Mouse (Mus musculus) urinary bladder, postnatal 36 days (tissue): ENCODE measurements at regions not wholly inside any gene's neighbourhood (a gene's known extent, or its start where the extent isn't known, plus 50 kb on each side); places are given as distances from the start of the nearest gene placed in this dataset.
A peak's percentile ranks its signal among the peaks of the same experiment; 100 is the strongest.

Source experiments
- DNase-seq, 2 experiments: peaks; one replicate each; pipeline ENCODE4 v3.0.0; 2022; ENCODE audit warnings: low spot score in 2 of 2, mixed read lengths in 1 of 2

DNA sequence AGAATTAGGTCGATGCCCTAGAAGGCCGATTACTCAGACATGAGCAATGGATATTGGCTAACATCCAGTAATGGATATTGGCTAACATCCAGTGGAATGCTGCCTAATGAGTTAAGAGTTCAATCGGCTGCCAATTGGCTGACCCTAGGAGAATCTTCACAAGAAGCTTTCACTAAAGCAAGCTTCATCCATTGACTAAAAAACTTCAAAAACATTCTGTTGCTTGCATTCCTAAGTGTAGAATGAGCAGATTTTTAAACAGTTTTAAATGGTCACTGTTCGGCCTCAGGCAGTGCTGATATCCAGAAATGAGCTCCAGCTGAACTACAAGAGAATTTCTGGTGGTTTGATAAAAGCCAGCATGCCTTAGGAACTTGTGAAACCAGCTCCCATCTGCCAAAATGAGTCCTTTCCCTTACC is 56.8 kb upstream of the Cenpe start:
- DNase-seq: peak in 1 of 2 experiments; percentile 1
